Mouse (Mus musculus) frontal cortex, postnatal 25 days (tissue): Measurements from ENCODE around the gene Dhh.
A peak's percentile ranks its signal among the peaks of the same experiment; 100 is the strongest.

ENCODE experiments used
- DNase-seq, 2 experiments: peaks; one replicate each; pipeline ENCODE4 v3.0.0; 2022; ENCODE audit warnings: low spot score in 2 of 2

The Dhh gene

GRCm38 (mm10) chr15:98916016-98916415, 17.7 kb upstream of the Dhh start:
- DNase-seq, result no peak

- no peak for DNase-seq
Measured at GRCm38 (mm10) chr15:98914903-98915302, 16.6 kb upstream of the Dhh start.

- no peak for DNase-seq
Measured at GRCm38 (mm10) chr15:98904692-98905091, 6.4 kb upstream of the Dhh start.

- no peak for DNase-seq
Measured at GRCm38 (mm10) chr15:98902600-98902999, 4.3 kb upstream of the Dhh start.

- DNase-seq, result no peak
Measured at GRCm38 (mm10) chr15:98901530-98901929, 3.2 kb upstream of the Dhh start.

- DNase-seq, result no peak
Measured at GRCm38 (mm10) chr15:98897495-98897894, 845 bp downstream of the Dhh start.

- no peak for DNase-seq
Measured at GRCm38 (mm10) chr15:98895635-98896589, 2.4 kb downstream of the Dhh start.

- no peak for DNase-seq
Measured at GRCm38 (mm10) chr15:98894746-98895634, 3.4 kb downstream of the Dhh start.

GRCm38 (mm10) chr15:98893940-98894745, 4.2 kb downstream of the Dhh start, which contains the start of gene Rhebl1:
Gene Rhebl1, minus strand, starts transcription at chr15:98894540.
- DNase-seq, result no peak

GRCm38 (mm10) chr15:98893036-98893435, 5.3 kb downstream of the Dhh start:
- no peak for DNase-seq

- no peak for DNase-seq
Measured at GRCm38 (mm10) chr15:98891907-98892606, 6.3 kb downstream of the Dhh start.

- DNase-seq, result no peak
Measured at GRCm38 (mm10) chr15:98891198-98891742, 7.1 kb downstream of the Dhh start.

GRCm38 (mm10) chr15:98887526-98887925, 10.8 kb downstream of the Dhh start:
- DNase-seq, result no peak

GRCm38 (mm10) chr15:98886667-98887387, 11.5 kb downstream of the Dhh start:
- DNase-seq, result no peak

GRCm38 (mm10) chr15:98884106-98884505, 14.2 kb downstream of the Dhh start:
- DNase-seq, result no peak

- no peak for DNase-seq
Measured at GRCm38 (mm10) chr15:98883661-98884060, 14.7 kb downstream of the Dhh start.

- no peak for DNase-seq
Measured at GRCm38 (mm10) chr15:98881656-98882008, 16.7 kb downstream of the Dhh start.

GRCm38 (mm10) chr15:98880978-98881655, 17.2 kb downstream of the Dhh start:
- peak; percentile 71 to 77 for DNase-seq

- peak in 1 of 2 experiments; percentile 48 for DNase-seq
Measured at GRCm38 (mm10) chr15:98877331-98877730, 21.0 kb downstream of the Dhh start.
